Mouse (Mus musculus): Measurements from ENCODE around the gene Mtss1l. TPM values are rescaled to one million over a fixed set of nuclear protein-coding genes. Genes with fewer than 3 reads are reported as not detected.
"Not testable (repeated sequence)": the region's sequence is repeated elsewhere in the genome, so short reads cannot be mapped to it uniquely, and the experiment has no call there.

Gene Mtss1l
- polyA plus RNA-seq, 1 experiment from 2014 or later, result 31.8 TPM

DNA sequence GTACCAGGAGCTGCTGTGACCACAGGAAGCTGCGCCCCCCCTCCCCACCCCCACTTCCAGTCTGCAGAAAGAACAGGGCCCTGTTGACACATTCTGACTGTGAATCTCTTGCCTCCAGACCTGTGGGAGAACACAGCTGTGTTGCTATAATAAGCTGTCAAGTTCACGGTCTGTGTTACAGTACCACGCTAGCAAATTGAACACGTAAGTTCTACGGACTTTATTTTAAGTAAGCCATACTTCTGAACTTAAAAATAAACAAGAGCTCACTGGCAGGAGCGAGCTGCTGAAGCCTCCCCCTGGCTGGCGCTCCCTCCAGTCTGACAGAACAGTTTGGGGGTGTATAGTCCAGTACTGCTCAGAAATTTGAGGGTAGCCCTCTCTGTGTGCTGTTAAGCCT, 51.2 kb downstream of the Mtss1l start:
- 88% methylated on average over 7 of the region's 7 CpGs for WGBS
- Histone ChIP-seq H3K36me3 (no peaks in the 10 kb centered on the region), H3K4me1 (no peaks in the 10 kb centered on the region), H3K27ac (replicated peaks) (no peak overlapping the region), H3K9me3 (replicated peaks) (no peaks in the 10 kb centered on the region), H3K9ac (replicated peaks) (no peak overlapping the region), H3K4me3 (replicated peaks) (no peak overlapping the region), H3K27me3 (replicated peaks) (no peaks in the 10 kb centered on the region), H3K4me2 (no peak overlapping the region)
- ATAC-seq (ENCODE audit: low FRiP score), result no peak

GRCm38 (mm10) chr8:110774047-110774446, 52.8 kb downstream of the Mtss1l start:
- ATAC-seq (ENCODE audit: low FRiP score), result no peak
- 84% methylated on average over 3 of the region's 3 CpGs for WGBS

DNA sequence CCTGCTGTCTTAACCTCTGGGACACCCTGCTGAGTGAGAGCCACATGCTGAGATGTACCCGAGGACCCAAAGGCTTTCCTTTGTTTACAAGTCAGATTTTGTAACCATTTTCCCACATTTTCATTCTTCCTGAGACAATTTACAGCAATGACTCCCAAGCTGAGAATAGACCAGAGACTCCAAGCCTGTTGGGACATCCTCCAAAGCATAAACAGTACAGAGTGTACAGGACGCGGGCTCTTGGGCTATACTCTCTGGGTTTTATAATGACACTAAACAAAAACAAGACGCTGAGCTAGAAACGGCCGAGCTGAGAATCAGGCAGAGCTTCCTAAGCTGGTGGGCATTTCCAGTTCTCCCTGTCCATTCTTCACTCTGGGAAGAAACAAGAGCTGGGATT, 53.4 kb downstream of the Mtss1l start:
- Histone ChIP-seq H3K9ac (replicated peaks) (no peak overlapping the region), H3K4me3 (replicated peaks) (no peak overlapping the region), H3K27ac (replicated peaks) (no peak overlapping the region), H3K36me3 (no peaks in the 10 kb centered on the region), H3K4me1 (no peaks in the 10 kb centered on the region), H3K4me2 (no peak overlapping the region), H3K9me3 (replicated peaks) (no peaks in the 10 kb centered on the region), H3K27me3 (replicated peaks) (no peaks in the 10 kb centered on the region)
- 83% methylated on average over 6 of the region's 6 CpGs for WGBS
- ATAC-seq (ENCODE audit: low FRiP score), result no peak

More at GRCm38 (mm10) chr8:110774047-110774446, 52.8 kb downstream of the Mtss1l start:
- H3K4me2 ChIP-seq, result no peak overlapping the region
- no peaks in the 10 kb centered on the region for H3K4me1 ChIP-seq
- H3K4me3 ChIP-seq (replicated peaks), result no peak overlapping the region
- H3K27me3 ChIP-seq (replicated peaks), result no peaks in the 10 kb centered on the region
- no peaks in the 10 kb centered on the region for H3K9me3 ChIP-seq (replicated peaks)
- H3K27ac ChIP-seq (replicated peaks), result no peak overlapping the region
- H3K9ac ChIP-seq (replicated peaks), result no peak overlapping the region
- H3K36me3 ChIP-seq, result no peaks in the 10 kb centered on the region

DNA sequence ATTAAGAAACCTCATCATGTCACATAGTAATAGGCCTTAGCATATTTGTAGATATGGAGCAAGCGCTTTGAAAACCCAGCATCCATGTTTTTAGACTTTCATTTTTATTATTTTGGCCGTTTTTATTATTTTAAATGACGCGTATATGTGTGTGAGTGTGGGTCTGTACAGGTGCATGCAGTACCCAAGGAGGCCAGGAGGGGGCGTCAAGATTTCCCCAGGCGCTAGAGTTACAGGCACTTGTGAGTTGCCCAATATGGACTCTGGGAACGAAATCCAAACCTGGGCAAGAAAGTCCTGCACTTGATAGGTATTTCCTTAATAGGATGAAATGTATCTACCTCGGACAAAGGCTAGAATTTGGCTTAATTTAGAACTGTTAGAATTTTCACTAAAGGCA, 54.0 kb downstream of the Mtss1l start:
- Histone ChIP-seq H3K9ac (replicated peaks) (no peak overlapping the region), H3K27ac (replicated peaks) (no peak overlapping the region), H3K4me3 (replicated peaks) (no peak overlapping the region), H3K4me2 (no peak overlapping the region), H3K36me3 (no peaks in the 10 kb centered on the region), H3K9me3 (replicated peaks) (no peaks in the 10 kb centered on the region), H3K4me1 (no peaks in the 10 kb centered on the region), H3K27me3 (replicated peaks) (no peaks in the 10 kb centered on the region)
- WGBS, result 76% methylated on average over 8 of the region's 8 CpGs
- no peak for ATAC-seq (ENCODE audit: low FRiP score)

- 88% methylated on average over 3 of the region's 3 CpGs for WGBS
- Histone ChIP-seq H3K27me3 (replicated peaks) (no peaks in the 10 kb centered on the region), H3K9me3 (replicated peaks) (no peaks in the 10 kb centered on the region), H3K36me3 (no peaks in the 10 kb centered on the region), H3K4me1 (no peaks in the 10 kb centered on the region), H3K9ac (replicated peaks) (no peak overlapping the region), H3K4me2 (no peak overlapping the region), H3K4me3 (replicated peaks) (no peak overlapping the region), H3K27ac (replicated peaks) (no peak overlapping the region)
- ATAC-seq (ENCODE audit: low FRiP score), result no peak
Observed at GRCm38 (mm10) chr8:110775721-110776120, 54.4 kb downstream of the Mtss1l start.

DNA sequence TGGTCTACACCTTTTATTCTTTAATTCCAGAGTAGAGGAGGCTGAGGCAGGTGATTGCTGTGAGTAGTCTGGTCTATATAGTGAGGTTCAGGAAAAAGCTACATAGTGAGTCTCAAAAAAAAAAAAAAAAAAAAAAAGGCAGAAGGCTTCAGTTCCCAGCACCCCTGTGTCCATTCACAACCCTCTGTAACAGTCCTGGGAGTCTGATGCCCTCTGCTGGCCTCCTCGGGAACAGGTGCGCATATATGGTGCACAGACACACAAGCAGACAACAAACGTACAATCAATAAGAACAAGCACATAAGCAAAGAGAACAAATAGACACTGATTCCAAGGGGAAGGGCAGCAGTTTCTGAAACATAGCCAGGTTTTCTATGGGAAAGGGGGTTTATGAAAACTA, 55.1 kb downstream of the Mtss1l start:
- no peak for ATAC-seq (ENCODE audit: low FRiP score)
- no peak overlapping the region for H3K4me3 ChIP-seq (replicated peaks)
- no peaks in the 10 kb centered on the region for H3K4me1 ChIP-seq
- H3K9me3 ChIP-seq (replicated peaks), result no peaks in the 10 kb centered on the region
- no peak overlapping the region for H3K27ac ChIP-seq (replicated peaks)
- no peak overlapping the region for H3K4me2 ChIP-seq
- H3K27me3 ChIP-seq (replicated peaks), result no peaks in the 10 kb centered on the region
- H3K36me3 ChIP-seq, result no peaks in the 10 kb centered on the region
- H3K9ac ChIP-seq (replicated peaks), result no peak overlapping the region
- WGBS, result 96% methylated on average over 3 of the region's 3 CpGs

DNA sequence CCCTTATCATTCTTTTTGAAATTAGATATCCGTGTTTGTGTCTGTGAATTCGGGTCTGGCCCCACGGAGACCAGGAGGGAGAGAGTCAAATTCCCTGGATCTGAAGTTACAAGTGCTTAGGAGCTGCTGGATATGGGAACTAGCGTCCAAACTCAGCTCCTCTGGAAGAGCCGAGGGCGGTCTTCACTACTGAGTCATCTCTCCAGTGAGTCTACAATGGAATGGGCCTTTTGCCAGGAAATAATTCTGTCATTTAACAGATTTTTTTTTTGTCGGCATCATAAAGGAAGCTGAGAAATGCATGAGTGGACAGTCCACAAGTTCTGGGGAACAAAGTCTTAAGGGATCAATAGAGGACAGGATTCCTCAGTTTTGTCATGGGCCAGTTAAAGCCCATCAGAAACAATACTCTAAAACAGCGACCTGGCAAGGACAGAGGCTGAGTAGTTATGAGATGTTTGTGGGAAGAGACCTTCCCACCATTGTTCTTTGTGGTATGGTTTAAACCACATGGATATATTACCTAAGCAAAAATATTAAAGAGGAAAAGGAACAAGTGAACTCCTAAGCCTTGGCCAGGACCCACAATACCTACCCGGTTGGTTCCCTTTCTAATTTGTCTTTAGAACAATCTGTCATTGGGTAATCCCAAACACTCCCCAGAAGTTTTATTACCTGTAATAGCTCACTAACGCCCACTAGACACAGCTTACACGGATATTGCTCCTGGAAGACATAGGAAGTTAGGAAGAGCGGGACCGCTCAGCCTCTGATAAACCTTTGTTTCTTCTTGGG, 58.8 kb downstream of the Mtss1l start:
- Histone ChIP-seq H3K4me2 (no peak overlapping the region), H3K36me3 (no peaks in the 10 kb centered on the region), H3K9ac (replicated peaks) (no peak overlapping the region), H3K27me3 (replicated peaks) (no peaks in the 10 kb centered on the region), H3K4me1 (no peaks in the 10 kb centered on the region), H3K4me3 (replicated peaks) (no peak overlapping the region), H3K27ac (replicated peaks) (no peak overlapping the region), H3K9me3 (replicated peaks) (no peaks in the 10 kb centered on the region)
- no peak for ATAC-seq (ENCODE audit: low FRiP score)
- WGBS, result 80% methylated on average over 13 of the region's 13 CpGs

GRCm38 (mm10) chr8:110785366-110785765, 64.1 kb downstream of the Mtss1l start:
- Histone ChIP-seq H3K4me1 (0 out of 2 replicates have a peak, but pooled peaks cover 4% of the 10 kb centered on the region), H3K36me3 (no peaks in the 10 kb centered on the region), H3K4me3 (replicated peaks) (no peak overlapping the region), H3K4me2 (no peak overlapping the region), H3K9me3 (replicated peaks) (no peaks in the 10 kb centered on the region), H3K27ac (replicated peaks) (no peak overlapping the region), H3K27me3 (replicated peaks) (no peaks in the 10 kb centered on the region), H3K9ac (replicated peaks) (no peak overlapping the region)
- ATAC-seq (ENCODE audit: low FRiP score), result no peak
- WGBS, result 69% methylated on average over 2 of the region's 2 CpGs

DNA sequence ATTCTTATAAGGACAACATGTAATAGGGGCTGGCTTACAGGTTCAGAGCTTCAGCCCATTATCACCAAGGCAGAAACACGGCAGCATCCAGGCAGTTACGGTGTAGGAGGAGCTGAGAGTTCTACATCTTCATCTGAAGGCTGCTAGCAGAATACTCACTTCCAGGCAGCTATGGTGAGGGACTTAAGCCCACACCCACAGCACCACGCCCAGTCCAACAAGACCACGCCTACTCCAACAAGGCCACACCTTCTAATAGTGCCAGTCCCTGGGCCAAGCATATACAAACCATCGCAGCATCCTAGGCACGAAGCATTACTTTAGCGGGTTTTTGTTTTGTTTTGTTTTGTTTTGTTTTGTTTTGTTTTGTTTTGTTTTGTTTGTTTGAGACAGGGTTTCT, 65.2 kb downstream of the Mtss1l start:
- not testable (repeated sequence) for H3K9me3 ChIP-seq (replicated peaks); H3K27me3 ChIP-seq (replicated peaks); H3K4me3 ChIP-seq (replicated peaks); H3K9ac ChIP-seq (replicated peaks); H3K4me2 ChIP-seq; H3K4me1 ChIP-seq; H3K36me3 ChIP-seq; ATAC-seq (ENCODE audit: low FRiP score); H3K27ac ChIP-seq (replicated peaks)
- 82% methylated on average over 7 of the region's 7 CpGs for WGBS

- ATAC-seq (ENCODE audit: low FRiP score), result no peak
- Histone ChIP-seq H3K27ac (replicated peaks) (no peak overlapping the region), H3K27me3 (replicated peaks) (no peaks in the 10 kb centered on the region), H3K4me2 (no peak overlapping the region), H3K9ac (replicated peaks) (no peak overlapping the region), H3K9me3 (replicated peaks) (no peaks in the 10 kb centered on the region), H3K4me1 (0 out of 2 replicates have a peak, but pooled peaks cover 4% of the 10 kb centered on the region), H3K36me3 (no peaks in the 10 kb centered on the region), H3K4me3 (replicated peaks) (no peak overlapping the region)
- 89% methylated on average over 8 of the region's 8 CpGs for WGBS
Observed at GRCm38 (mm10) chr8:110786934-110787333, 65.7 kb downstream of the Mtss1l start.

DNA sequence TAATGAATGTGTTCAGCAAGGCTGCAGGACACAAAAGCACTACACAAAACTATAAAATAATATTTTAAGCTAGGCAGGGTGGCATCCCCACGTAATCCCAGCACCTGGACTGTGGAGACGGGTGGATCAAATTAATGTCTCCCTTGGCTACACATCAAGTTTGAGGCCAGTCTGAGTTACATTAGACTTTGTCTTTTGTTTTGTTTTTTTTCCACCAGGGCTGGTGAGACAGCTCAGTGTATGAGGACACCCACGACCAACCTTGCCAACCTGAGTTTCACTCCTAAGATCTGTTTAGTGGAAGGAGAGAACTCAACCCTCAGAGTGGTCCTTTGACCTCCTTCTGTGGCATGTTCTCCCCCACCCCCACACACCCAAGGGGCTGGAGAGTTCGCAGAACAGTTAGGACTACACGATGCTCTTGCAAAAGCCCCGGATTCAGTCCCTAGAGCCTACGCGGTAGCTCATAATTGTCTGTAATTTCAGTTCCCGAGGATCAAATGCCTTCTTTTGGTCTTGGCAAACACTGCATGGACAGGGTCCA, 66.2 kb downstream of the Mtss1l start:
- ATAC-seq (ENCODE audit: low FRiP score), result no peak
- H3K36me3 ChIP-seq, result no peaks in the 10 kb centered on the region
- H3K4me3 ChIP-seq (replicated peaks), result no peak overlapping the region
- WGBS, result 87% methylated on average over 9 of the region's 9 CpGs
- no peak overlapping the region for H3K9ac ChIP-seq (replicated peaks)
- H3K4me1 ChIP-seq, result 0 out of 2 replicates have a peak, but pooled peaks cover 4% of the 10 kb centered on the region
- H3K9me3 ChIP-seq (replicated peaks), result no peaks in the 10 kb centered on the region
- H3K27ac ChIP-seq (replicated peaks), result no peak overlapping the region
- no peaks in the 10 kb centered on the region for H3K27me3 ChIP-seq (replicated peaks)
- H3K4me2 ChIP-seq, result no peak overlapping the region

DNA sequence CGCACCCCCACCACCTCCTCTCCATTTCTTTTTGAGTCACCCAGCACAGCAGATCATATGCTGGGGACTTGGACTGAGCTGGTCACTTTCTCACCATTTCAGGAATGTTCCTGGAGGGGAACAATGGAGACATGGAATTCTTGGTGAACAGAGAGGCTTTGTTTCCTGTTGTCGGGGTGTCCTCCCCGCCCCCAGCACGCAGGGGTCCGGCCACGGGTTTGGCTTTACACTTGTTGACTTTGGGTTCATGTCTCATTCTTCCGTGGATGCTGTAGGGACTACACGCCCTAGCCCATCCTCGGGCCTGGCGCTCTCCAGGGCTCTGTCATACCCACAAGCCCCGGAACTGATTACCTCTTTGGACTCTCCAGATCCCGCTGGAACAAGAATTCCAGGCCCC, 67.7 kb downstream of the Mtss1l start:
- no peaks in the 10 kb centered on the region for H3K36me3 ChIP-seq
- ATAC-seq (ENCODE audit: low FRiP score), result no peak
- no peaks in the 10 kb centered on the region for H3K9me3 ChIP-seq (replicated peaks)
- 61% methylated on average over 12 of the region's 12 CpGs for WGBS
- no peak overlapping the region for H3K27ac ChIP-seq (replicated peaks)
- no peak overlapping the region for H3K4me3 ChIP-seq (replicated peaks)
- no peaks in the 10 kb centered on the region for H3K27me3 ChIP-seq (replicated peaks)
- no peak overlapping the region for H3K4me2 ChIP-seq
- H3K4me1 ChIP-seq, result peaks cover 13% of the 10 kb centered on the region; the same call in 1 of the 2 replicates
- H3K9ac ChIP-seq (replicated peaks), result no peak overlapping the region
